Mouse (Mus musculus): ENCODE results near the gene Pirt. TPM values are rescaled to one million over a fixed set of nuclear protein-coding genes. Genes with fewer than 3 reads are reported as not detected.

Gene Pirt
- polyA plus RNA-seq (2012; rRNA removed): 0.73 and 1.1 TPM in 2 replicates

- DNase-seq (ENCODE audit: low read depth): no peak
These were observed at the start of gene Pirt for GRCm38 (mm10) chr11:66911811-66912210. TSS of gene Pirt (plus strand) at chr11:66911981.

- no peak for DNase-seq (ENCODE audit: low read depth)
These were observed 40.1 kb upstream of the Pirt start for GRCm38 (mm10) chr11:66871701-66872100.

DNA sequence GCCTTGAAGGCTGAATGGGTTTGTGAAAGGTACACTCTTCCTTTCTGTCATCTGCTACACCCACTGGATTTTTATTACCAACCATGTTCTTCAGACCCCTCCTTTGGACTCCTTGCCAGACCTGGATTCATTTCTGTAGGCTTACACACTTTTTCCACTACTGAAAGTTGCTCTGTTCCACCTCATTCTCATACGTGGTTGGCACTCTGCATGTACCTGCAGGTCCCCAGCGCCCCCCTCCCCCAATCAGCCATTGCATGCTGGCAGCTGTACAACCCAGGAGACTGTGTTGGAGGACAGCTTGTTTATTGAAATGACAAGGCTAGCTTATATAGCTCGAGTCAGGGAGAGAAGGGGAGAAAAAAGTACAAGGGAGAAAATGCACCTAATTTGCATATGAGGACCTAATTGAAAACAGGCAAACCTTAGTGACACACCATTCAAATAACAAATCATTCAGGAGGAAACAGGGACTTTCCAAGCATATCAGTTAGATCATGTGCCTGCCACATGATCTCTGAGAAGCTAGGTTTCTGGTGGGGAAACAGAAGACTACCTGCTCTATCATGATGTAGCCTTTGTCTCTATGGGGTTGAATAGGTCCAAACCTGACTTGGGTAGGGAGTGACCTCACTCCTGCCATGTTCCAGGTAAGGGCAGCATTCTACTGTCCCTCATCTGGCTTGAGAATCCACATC lies 38.9 kb upstream of the Pirt start:
- no peak for DNase-seq (ENCODE audit: low read depth)

DNA sequence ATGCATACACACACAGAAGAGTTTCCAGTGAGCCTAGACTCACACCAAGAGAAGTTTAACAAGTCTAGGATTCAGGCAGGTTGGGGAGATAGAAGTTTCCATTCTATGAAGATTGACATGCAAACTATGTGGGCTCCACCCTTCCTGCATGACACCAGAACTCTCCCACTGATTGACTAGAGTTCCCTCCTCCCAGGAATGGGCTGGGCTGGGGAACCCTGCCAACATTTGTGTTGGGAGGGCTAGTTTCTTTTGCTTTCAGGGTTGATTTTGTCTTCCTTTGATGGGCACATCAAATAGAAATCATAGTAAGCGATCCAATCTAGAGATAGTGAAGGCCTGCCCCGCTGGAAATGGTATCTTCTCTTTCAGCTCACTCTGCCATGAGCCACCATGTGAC lies 30.5 kb upstream of the Pirt start:
- no peak for DNase-seq (ENCODE audit: low read depth)

- DNase-seq (ENCODE audit: low read depth): peak; percentile 14
These were observed 29.3 kb upstream of the Pirt start for GRCm38 (mm10) chr11:66882224-66883040.

DNA sequence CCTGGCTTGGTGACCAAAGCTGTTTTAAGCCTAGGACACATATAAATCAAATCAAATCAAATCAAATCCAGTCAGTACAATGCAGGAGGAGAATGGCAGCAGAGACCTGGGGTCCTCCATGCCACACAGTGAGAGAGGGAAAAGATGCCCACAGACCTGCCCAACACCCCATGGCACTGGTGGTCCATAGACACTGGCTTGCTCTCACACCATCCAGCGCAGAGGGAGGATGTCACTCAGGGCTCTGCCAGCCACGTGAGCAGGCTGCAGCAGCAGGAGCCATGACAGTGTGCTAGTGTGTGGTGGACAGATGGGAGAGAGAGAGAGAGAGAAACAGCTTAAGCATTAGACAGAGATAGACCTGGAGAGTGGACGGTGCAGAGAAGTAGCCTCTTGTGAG lies 19.2 kb upstream of the Pirt start:
- DNase-seq (ENCODE audit: low read depth): no peak

GRCm38 (mm10) chr11:66898747-66899146 lies 13.0 kb upstream of the Pirt start:
- DNase-seq (ENCODE audit: low read depth): no peak

DNA sequence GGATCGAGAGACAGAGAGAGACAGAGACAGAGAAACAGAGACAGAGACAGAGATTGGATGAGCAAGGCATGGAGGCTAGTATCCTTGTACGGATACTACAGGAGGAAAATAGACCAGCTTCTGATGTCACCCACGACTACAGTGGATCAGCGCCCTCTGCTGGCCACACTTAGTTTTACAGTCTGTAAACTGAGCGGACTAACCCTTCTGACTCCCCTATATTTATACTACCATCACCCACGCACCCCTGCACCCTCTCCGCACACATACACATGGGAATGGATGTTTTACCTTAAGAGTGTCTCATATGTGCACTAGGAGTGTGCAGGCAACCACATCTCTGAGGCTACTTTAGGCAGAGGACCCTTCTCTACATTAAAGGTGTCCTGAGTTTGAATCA lies 12.4 kb upstream of the Pirt start:
- no peak for DNase-seq (ENCODE audit: low read depth)

GRCm38 (mm10) chr11:66902801-66903200 lies 9.0 kb upstream of the Pirt start:
- no peak for DNase-seq (ENCODE audit: low read depth)

DNA sequence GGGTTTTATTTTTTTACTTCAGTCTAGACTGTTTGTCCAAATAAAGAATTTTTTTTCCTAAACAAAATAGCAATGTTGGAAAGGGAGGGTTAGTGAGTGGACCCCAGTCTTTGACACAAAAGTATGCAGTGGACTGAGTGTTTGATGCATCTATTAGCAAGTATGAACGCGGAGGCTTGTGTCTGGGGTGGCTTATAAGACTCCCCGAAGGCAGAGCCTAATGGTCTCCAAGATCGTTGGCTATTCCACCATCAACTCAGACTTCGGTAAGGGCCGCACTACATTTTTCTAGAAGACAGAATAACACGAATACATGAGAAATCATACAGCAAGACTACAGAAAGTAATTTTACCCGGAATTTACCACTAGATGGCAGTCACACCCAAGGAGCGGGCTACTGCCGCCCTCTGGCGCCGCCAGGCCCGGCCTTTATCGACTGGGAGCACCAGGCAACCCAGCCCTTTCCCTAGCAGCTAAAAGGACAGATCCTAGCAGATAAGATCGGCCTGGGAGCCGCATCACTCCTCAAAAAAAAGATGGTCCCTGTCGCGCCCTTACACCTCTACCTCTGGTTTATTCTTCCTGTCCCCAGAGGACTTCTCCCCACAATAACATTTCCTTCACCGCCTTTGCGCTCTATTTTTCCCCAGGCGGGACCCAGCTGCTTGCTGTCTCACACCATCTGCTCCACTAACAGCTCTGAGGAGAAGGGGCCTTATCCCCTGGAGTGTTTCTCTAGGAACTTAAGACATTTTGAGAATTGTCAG lies 6.0 kb upstream of the Pirt start:
- no peak for DNase-seq (ENCODE audit: low read depth)

GRCm38 (mm10) chr11:66912531-66913458 lies 1.0 kb downstream of the Pirt start:
- no peak for DNase-seq (ENCODE audit: low read depth)

- no peak for DNase-seq (ENCODE audit: low read depth)
These were observed 2.5 kb downstream of the Pirt start for GRCm38 (mm10) chr11:66914249-66914648.

GRCm38 (mm10) chr11:66920012-66920411 lies 8.2 kb downstream of the Pirt start:
- no peak for DNase-seq (ENCODE audit: low read depth)

GRCm38 (mm10) chr11:66924095-66924823 lies 12.5 kb downstream of the Pirt start:
- DNase-seq (ENCODE audit: low read depth): no peak

DNA sequence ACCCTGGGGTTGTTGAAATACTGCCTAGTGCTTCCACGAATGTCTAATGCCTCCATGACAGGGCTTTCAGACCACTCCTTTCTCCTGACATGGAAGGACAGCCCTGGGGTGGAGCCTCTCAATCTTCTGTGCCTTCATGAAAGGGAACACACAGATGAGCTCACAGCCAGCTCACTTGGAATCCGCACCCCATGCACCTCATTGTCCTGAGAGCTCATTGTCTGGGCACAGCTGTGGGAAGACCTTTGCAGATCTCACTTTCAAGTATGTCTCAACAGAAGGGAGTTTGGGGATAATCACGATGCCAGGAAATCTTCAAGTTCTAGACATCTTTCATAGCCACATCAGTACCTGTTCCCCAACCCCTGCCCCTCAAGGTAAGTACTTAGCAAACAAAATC lies 16.5 kb downstream of the Pirt start:
- no peak for DNase-seq (ENCODE audit: low read depth)

GRCm38 (mm10) chr11:66932827-66933599 lies 21.2 kb downstream of the Pirt start:
- DNase-seq (ENCODE audit: low read depth): no peak

DNA sequence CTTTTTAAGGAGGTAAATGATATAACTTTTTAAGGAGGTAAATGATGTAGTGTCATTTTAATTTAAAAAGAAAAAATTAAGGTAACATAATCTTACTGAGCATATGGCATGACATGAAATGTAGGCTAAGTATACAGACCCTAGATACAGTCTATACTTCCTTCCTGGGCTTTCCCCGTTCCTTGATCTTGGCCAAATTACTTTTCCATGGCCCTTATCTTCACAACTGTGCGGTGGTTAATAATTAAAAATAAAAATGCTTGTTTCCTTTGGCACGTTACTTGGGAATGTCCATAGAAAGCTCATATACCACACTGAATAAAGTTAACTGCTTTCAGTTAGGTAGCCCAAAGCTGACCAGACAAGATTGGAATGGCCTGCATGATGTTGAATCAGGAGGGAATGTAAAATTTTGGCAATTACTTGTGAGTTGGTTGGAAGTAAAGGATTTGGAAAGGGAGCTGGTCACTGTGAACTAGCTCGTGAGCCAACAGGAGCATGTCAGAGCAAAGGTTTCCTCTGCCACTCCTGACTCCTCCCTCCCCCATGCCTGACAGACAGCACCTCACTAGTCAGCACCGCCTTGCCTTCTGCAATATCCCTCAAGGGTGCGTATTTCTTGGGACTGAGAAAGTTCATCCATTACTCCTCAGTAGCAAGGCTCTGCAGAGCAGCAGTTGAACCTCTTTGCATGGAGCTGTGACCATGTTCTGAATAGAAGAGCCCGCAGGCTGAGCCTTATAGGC lies 22.8 kb downstream of the Pirt start:
- DNase-seq (ENCODE audit: low read depth): no peak

GRCm38 (mm10) chr11:66942011-66942410 lies 30.2 kb downstream of the Pirt start:
- DNase-seq (ENCODE audit: low read depth): no peak

DNA sequence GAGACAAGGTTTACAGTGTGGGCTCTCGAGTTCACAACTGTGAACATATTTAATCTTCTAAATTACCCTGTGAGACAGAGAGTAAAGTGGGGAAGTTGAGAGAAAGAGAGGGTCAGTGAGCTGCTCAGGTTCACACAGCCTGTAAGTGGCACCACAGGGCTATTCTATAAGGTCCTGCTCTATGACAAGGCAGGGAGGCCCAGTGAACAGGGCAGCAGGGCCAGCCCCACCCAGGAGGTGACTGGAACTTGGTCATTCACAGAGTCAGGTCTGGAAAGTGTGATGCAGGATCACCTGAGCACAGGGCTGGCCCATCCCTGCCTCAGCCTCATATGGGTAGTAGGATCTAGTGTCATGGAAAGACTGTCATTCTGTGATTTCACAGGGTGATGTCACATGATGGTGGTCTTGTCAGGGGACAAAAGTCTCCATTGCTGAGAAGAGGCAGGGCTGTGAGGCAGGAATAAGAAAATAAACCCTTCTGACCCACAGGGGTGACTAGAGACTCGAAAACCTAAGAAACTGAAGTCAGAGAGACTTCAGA lies 33.5 kb downstream of the Pirt start:
- no peak for DNase-seq (ENCODE audit: low read depth)

All from gonadal fat pad, adult 2 months (tissue).